Mouse (Mus musculus): ENCODE results near the gene Gm47189.
"Not testable (repeated sequence)": the region's sequence is repeated elsewhere in the genome, so short reads cannot be mapped to it uniquely, and the experiment has no call there.

DNA sequence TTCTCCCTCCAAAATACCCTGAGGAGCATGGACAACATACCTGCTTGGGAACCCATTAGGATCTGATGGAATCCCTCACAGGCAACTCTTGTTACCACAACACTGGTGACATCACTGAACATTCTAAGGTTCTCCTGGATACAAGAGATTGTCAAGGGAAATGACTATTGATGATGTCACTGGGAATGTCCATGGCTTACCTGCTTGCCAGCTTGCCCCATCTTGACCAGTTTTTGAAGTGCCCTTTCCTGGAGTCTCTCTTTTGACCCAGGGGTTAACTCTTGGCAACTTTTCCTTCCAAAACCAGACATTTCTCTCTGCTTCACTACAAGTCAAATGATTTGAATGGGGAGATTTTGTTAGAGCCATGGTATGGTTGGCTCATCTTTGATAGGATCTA is at the start of gene Gm47189:
- TF ChIP-seq POLR2A (IDR thresholded peaks at IDR 0.05; ENCODE audit: low read depth, low read length); CTCF (IDR thresholded peaks at IDR 0.05; ENCODE audit: extremely low read depth, insufficient read length, insufficient replicate concordance, low read depth, low read length): not testable (repeated sequence)
